Mouse (Mus musculus) embryonic facial prominence, embryonic 13.5 days (tissue): ENCODE results near the gene 1600014C10Rik. TPM values are rescaled to one million over a fixed set of nuclear protein-coding genes. Genes with fewer than 3 reads are reported as not detected.

Experiments used
- ATAC-seq: fragments of 200-750 bp; cut with Nextera tagmentation; 2 replicates; pipeline ENCODE4 v1.8.0; 2017; ENCODE audit warnings: low read depth; ENCODE audit not compliant: insufficient number of reproducible peaks, insufficient read depth, low FRiP score, low TSS enrichment
- H3K27ac ChIP-seq: fragments of 300-500 bp; sonication (generic); 2 replicates; pipeline ENCODE4 v1.5.1; 2015; ENCODE audit warnings: moderate library complexity, mild to moderate bottlenecking, inconsistent platforms
- H3K27me3 ChIP-seq: fragments of 300-500 bp; sonication (generic); 2 replicates; pipeline ENCODE4 v1.6.1; 2015; ENCODE audit warnings: mild to moderate bottlenecking, inconsistent platforms
- H3K36me3 ChIP-seq: fragments of 300-500 bp; sonication (generic); 2 replicates; pipeline ENCODE4 v1.6.1; 2015; ENCODE audit warnings: mild to moderate bottlenecking, inconsistent platforms
- H3K4me1 ChIP-seq: fragments of 300-500 bp; sonication (generic); 2 replicates; pipeline ENCODE4 v1.6.1; 2015; ENCODE audit warnings: inconsistent platforms
- H3K4me2 ChIP-seq: fragments of 300-500 bp; sonication (generic); 2 replicates; pipeline ENCODE4 v1.6.1; 2015; ENCODE audit warnings: moderate library complexity, mild to moderate bottlenecking, inconsistent platforms
- H3K4me3 ChIP-seq: fragments of 300-500 bp; sonication (generic); 2 replicates; pipeline ENCODE4 v1.5.1; 2015; ENCODE audit warnings: mild to moderate bottlenecking, inconsistent platforms
- H3K9ac ChIP-seq: fragments of 300-500 bp; sonication (generic); 2 replicates; pipeline ENCODE4 v1.6.1; 2015; ENCODE audit warnings: mild to moderate bottlenecking, inconsistent platforms
- H3K9me3 ChIP-seq: fragments of 300-500 bp; sonication (generic); 2 replicates; pipeline ENCODE4 v1.6.1; 2016; ENCODE audit warnings: inconsistent platforms
- WGBS: fragments of 180-500 bp; shearing (Covaris S2); methylation state at CpG from one replicate; pipeline ENCODE4 v1.1.7; 2015; ENCODE audit warnings: mixed read lengths; 5-methylcytosine and 5-hydroxymethylcytosine counted together
- polyA plus RNA-seq: library from polyadenylated mRNA; unstranded; fragments of >200 nt; fragmentation: Nextera tagmentation; extraction: Ambion mirVana; gene quantifications from 2 replicates; pipeline ENCODE4 v1.2.1, GENCODE M21; 2015

The 1600014C10Rik gene
- polyA plus RNA-seq, 1 experiment from 2014 or later: 21.8 TPM

- 75% methylated on average over 4 of the region's 4 CpGs for WGBS
- H3K27ac ChIP-seq: no peak overlapping the region
- H3K4me2 ChIP-seq: no peak overlapping the region
- H3K27me3 ChIP-seq: no peaks in the 10 kb centered on the region
- H3K4me1 ChIP-seq: no peaks in the 10 kb centered on the region
- ATAC-seq: no peak
- no peaks in the 10 kb centered on the region for H3K9me3 ChIP-seq
- peaks cover 28% of the 10 kb centered on the region for H3K36me3 ChIP-seq
- no peak overlapping the region for H3K4me3 ChIP-seq
- no peak overlapping the region for H3K9ac ChIP-seq
These were observed 36.5 kb downstream of the 1600014C10Rik start for GRCm38 (mm10) chr7:38219526-38219925.

- whole genome bisulfite sequencing: 97% methylated on average over 7 of the region's 7 CpGs
- Histone ChIP-seq H3K9me3 (no peaks in the 10 kb centered on the region), H3K27ac (no peak overlapping the region), H3K9ac (no peak overlapping the region), H3K27me3 (no peaks in the 10 kb centered on the region), H3K4me3 (no peak overlapping the region), H3K4me1 (peaks cover 7% of the 10 kb centered on the region), H3K4me2 (no peak overlapping the region), H3K36me3 (peaks cover 28% of the 10 kb centered on the region)
- ATAC-seq: no peak; the same call in 1 of the 2 replicates
These were observed 37.8 kb downstream of the 1600014C10Rik start for GRCm38 (mm10) chr7:38220866-38221265.

GRCm38 (mm10) chr7:38224577-38225369 lies 41.8 kb downstream of the 1600014C10Rik start:
- peaks cover 24% of the 10 kb centered on the region for H3K36me3 ChIP-seq
- H3K4me3 ChIP-seq: no peak overlapping the region
- H3K9ac ChIP-seq: no peak overlapping the region
- H3K27me3 ChIP-seq: peaks cover 13% of the 10 kb centered on the region
- no peak overlapping the region for H3K4me2 ChIP-seq
- H3K4me1 ChIP-seq: peaks cover 16% of the 10 kb centered on the region
- 80% methylated on average over 13 of the region's 13 CpGs for WGBS
- ATAC-seq: no peak
- no peak overlapping the region for H3K27ac ChIP-seq
- H3K9me3 ChIP-seq: no peaks in the 10 kb centered on the region

GRCm38 (mm10) chr7:38226226-38226625 lies 43.2 kb downstream of the 1600014C10Rik start:
- no peaks in the 10 kb centered on the region for H3K9me3 ChIP-seq
- H3K4me2 ChIP-seq: peak overlapping the region; percentile 77
- peaks cover 10% of the 10 kb centered on the region; the same call in 1 of the 2 replicates for H3K36me3 ChIP-seq
- no peak for ATAC-seq
- H3K4me3 ChIP-seq: peak overlapping the region; percentile 64
- H3K9ac ChIP-seq: no peak overlapping the region
- no peak overlapping the region for H3K27ac ChIP-seq
- H3K4me1 ChIP-seq: peaks cover 16% of the 10 kb centered on the region
- H3K27me3 ChIP-seq: peaks cover 18% of the 10 kb centered on the region
- WGBS: 70% methylated on average over 2 of the region's 2 CpGs

GRCm38 (mm10) chr7:38227181-38227899 lies 44.3 kb downstream of the 1600014C10Rik start:
- no peaks in the 10 kb centered on the region for H3K9me3 ChIP-seq
- H3K27me3 ChIP-seq: peaks cover 18% of the 10 kb centered on the region
- H3K4me1 ChIP-seq: peaks cover 16% of the 10 kb centered on the region
- H3K36me3 ChIP-seq: no peaks in the 10 kb centered on the region
- H3K4me2 ChIP-seq: peak overlapping the region; percentile 77
- peak overlapping the region; percentile 64 for H3K4me3 ChIP-seq
- peak overlapping the region; percentile 34 for H3K27ac ChIP-seq
- H3K9ac ChIP-seq: peak overlapping the region; percentile 75
- peak; percentile 40 for ATAC-seq
- WGBS: 1% methylated on average over 25 of the region's 25 CpGs

GRCm38 (mm10) chr7:38227900-38228298 lies 44.9 kb downstream of the 1600014C10Rik start, which contains the start of gene Plekhf1:
TSS of gene Plekhf1 (minus strand) at chr7:38228016.
- ATAC-seq: peak; percentile 92
- no peaks in the 10 kb centered on the region for H3K36me3 ChIP-seq
- peaks cover 16% of the 10 kb centered on the region for H3K4me1 ChIP-seq
- peak within 1 kb of the TSS; percentile 75 for H3K9ac ChIP-seq
- H3K27me3 ChIP-seq: peaks cover 18% of the 10 kb centered on the region
- H3K4me2 ChIP-seq: peak within 1 kb of the TSS; percentile 77
- H3K9me3 ChIP-seq: no peaks in the 10 kb centered on the region
- under 1% methylated on average over 36 of the region's 36 CpGs for WGBS
- peak within 1 kb of the TSS; percentile 34 for H3K27ac ChIP-seq
- H3K4me3 ChIP-seq: peak within 1 kb of the TSS; percentile 64

GRCm38 (mm10) chr7:38228329-38228728 lies 45.3 kb downstream of the 1600014C10Rik start:
- Histone ChIP-seq H3K9me3 (no peaks in the 10 kb centered on the region), H3K27ac (no peak overlapping the region), H3K4me3 (peak overlapping the region; percentile 64), H3K9ac (peak overlapping the region; percentile 75), H3K27me3 (peaks cover 18% of the 10 kb centered on the region), H3K4me2 (peak overlapping the region; percentile 77), H3K36me3 (no peaks in the 10 kb centered on the region), H3K4me1 (peaks cover 16% of the 10 kb centered on the region)
- WGBS: 24% methylated on average over 8 of the region's 8 CpGs
- ATAC-seq: no peak

GRCm38 (mm10) chr7:38230285-38230684 lies 47.3 kb downstream of the 1600014C10Rik start:
- no peak overlapping the region for H3K4me2 ChIP-seq
- no peak overlapping the region for H3K27ac ChIP-seq
- no peak for ATAC-seq
- peaks cover 18% of the 10 kb centered on the region for H3K27me3 ChIP-seq
- H3K36me3 ChIP-seq: no peaks in the 10 kb centered on the region
- H3K9ac ChIP-seq: no peak overlapping the region
- no peak overlapping the region for H3K4me3 ChIP-seq
- H3K4me1 ChIP-seq: peaks cover 9% of the 10 kb centered on the region
- no peaks in the 10 kb centered on the region for H3K9me3 ChIP-seq
- WGBS: 17% methylated on average over 8 of the region's 8 CpGs

- no peak overlapping the region for H3K4me3 ChIP-seq
- no peaks in the 10 kb centered on the region for H3K9me3 ChIP-seq
- H3K36me3 ChIP-seq: no peaks in the 10 kb centered on the region
- H3K27me3 ChIP-seq: no peaks in the 10 kb centered on the region
- no peak overlapping the region for H3K27ac ChIP-seq
- H3K9ac ChIP-seq: no peak overlapping the region
- ATAC-seq: no peak
- H3K4me1 ChIP-seq: no peaks in the 10 kb centered on the region
- 47% methylated on average over 11 of the region's 11 CpGs for WGBS
- no peak overlapping the region for H3K4me2 ChIP-seq
These were observed 53.5 kb downstream of the 1600014C10Rik start for GRCm38 (mm10) chr7:38236400-38237105.

GRCm38 (mm10) chr7:38237140-38237539 lies 54.1 kb downstream of the 1600014C10Rik start:
- ATAC-seq: no peak
- no peak overlapping the region for H3K9ac ChIP-seq
- H3K4me3 ChIP-seq: no peak overlapping the region
- H3K36me3 ChIP-seq: no peaks in the 10 kb centered on the region
- H3K9me3 ChIP-seq: no peaks in the 10 kb centered on the region
- no peaks in the 10 kb centered on the region for H3K27me3 ChIP-seq
- no peaks in the 10 kb centered on the region for H3K4me1 ChIP-seq
- no peak overlapping the region for H3K4me2 ChIP-seq
- no peak overlapping the region for H3K27ac ChIP-seq

- Histone ChIP-seq H3K4me3 (no peak overlapping the region), H3K36me3 (no peaks in the 10 kb centered on the region), H3K9ac (no peak overlapping the region), H3K9me3 (no peaks in the 10 kb centered on the region), H3K4me2 (no peak overlapping the region), H3K27ac (no peak overlapping the region), H3K4me1 (no peaks in the 10 kb centered on the region), H3K27me3 (no peaks in the 10 kb centered on the region)
- no peak for ATAC-seq
- 87% methylated on average over 4 of the region's 4 CpGs for WGBS
These were observed 59.4 kb downstream of the 1600014C10Rik start for GRCm38 (mm10) chr7:38242417-38242816.
